Mouse (Mus musculus): ENCODE data around the gene Bora. TPM values are rescaled to one million over a fixed set of nuclear protein-coding genes. Genes with fewer than 3 reads are reported as not detected.
"Not testable (repeated sequence)": the region's sequence is repeated elsewhere in the genome, so short reads cannot be mapped to it uniquely, and the experiment has no call there.

Gene Bora
- total RNA-seq (2021), result 1 to 10 TPM; 1.6 to 1.7 TPM
- long read RNA-seq, experiment 1, result 0 reads
- long read RNA-seq, experiment 2, partial matches to known transcripts, result 0 of 3 reads
- long read RNA-seq, experiment 2, other reads (novel, unspliced or antisense), result 1 of 3 reads

- peak; percentile 88 to 95 for DNase-seq (ENCODE audit: low spot score in 2 of 2)
These were observed at the start of gene Bora, which contains the start of gene Mzt1 for GRCm38 (mm10) chr14:99046031-99046781. TSS of gene Bora (plus strand) at chr14:99046222. TSS of gene Mzt1 (minus strand) at chr14:99046134.

GRCm38 (mm10) chr14:99010224-99010919 lies 35.6 kb upstream of the Bora start:
- DNase-seq (ENCODE audit: low spot score in 2 of 2), result no peak

DNA sequence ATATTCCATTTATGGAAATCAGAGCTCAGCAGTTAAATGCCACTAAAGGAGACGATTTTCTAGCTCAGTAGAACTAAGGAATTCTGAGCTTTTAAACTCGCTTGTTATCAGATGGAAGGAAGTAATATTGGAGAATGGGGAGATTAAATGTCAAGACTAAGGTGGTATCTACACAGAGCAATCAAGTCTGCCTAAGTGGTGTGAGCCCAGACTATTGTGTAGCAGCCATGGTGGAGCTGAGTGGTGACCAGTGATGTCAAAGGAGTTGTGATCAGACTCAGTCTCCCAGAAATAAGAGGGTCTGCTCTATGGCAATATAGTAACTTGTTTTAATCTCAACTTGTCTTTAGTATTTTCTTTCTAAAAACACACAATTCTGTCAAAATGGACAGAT lies 35.1 kb upstream of the Bora start:
- DNase-seq (ENCODE audit: low spot score in 2 of 2), result no peak

GRCm38 (mm10) chr14:99018691-99019090 lies 27.3 kb upstream of the Bora start:
- no peak for DNase-seq (ENCODE audit: low spot score in 2 of 2)

DNA sequence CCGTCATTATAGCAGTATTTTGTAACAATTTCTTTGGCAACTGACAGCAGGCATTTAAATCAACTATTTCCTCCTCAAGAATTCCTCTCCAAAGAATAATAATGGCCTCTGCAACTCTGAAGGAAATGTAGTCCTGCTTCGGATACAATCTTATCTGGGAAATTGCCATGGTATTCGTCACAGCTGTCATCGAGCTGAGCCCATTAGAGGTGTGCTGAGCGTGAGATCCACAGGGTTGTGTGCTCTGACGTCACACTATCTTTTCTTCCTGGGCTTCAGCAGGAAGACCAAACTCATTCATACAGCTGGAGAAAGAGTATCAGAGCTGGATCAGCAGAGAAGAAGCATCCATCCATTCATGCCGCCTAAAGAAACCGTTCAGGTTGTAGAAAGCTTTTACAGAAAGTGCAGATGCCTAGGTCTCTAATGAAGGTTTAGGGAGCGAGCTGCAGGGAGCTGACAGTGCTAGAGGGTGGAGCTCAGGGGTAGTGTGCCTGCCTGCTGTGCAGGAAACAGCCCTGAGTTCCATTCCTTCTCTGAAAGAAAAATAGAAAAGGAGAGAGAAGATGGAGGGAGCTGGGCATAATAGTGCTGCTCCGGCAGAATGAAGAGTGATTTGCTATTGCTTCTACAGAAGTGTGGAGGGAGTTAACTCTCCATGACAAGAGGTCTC lies 26.8 kb upstream of the Bora start:
- no peak for DNase-seq (ENCODE audit: low spot score in 2 of 2)

DNA sequence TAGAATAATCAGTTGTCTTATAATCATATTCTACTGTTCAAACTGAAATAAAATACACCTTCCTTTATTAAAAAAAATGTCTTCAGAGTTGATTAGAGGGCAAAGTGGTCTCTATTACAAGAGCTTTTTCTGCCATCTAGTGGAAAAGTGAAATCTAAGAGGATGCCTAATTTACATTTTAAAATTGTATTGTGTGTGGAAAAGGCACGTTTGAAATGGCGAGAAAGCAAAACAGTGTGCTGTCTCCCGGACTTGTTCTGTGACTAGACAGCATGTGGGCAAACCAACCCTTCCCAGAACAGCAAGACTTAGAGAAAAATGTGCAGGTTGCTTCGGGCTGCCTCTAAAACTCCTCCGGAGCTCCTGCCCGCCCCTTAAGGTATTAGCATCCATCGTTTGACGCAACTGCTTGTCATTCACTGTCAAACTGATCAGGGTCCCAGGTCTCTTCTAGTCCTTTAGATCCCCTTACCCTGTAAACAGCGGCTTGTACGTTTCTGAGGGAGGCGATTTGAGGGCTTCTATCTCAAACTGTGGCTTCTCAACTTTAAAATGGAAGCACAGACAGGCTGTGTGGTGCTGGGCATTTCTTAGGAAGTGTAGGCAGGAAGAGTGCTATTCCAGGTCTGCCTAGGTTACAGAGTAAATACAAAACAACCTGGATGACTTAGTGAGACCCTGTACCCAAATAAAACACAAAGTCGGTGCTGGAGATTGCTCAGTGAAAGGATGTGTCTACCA lies 23.5 kb upstream of the Bora start:
- no peak for DNase-seq (ENCODE audit: low spot score in 2 of 2)

- DNase-seq (ENCODE audit: low spot score in 2 of 2), result no peak
These were observed 16.0 kb upstream of the Bora start for GRCm38 (mm10) chr14:99029987-99030386.

GRCm38 (mm10) chr14:99031337-99031873 lies 14.6 kb upstream of the Bora start:
- no peak for DNase-seq (ENCODE audit: low spot score in 2 of 2)

GRCm38 (mm10) chr14:99032596-99032995 lies 13.4 kb upstream of the Bora start:
- DNase-seq (ENCODE audit: low spot score in 2 of 2), result no peak

DNA sequence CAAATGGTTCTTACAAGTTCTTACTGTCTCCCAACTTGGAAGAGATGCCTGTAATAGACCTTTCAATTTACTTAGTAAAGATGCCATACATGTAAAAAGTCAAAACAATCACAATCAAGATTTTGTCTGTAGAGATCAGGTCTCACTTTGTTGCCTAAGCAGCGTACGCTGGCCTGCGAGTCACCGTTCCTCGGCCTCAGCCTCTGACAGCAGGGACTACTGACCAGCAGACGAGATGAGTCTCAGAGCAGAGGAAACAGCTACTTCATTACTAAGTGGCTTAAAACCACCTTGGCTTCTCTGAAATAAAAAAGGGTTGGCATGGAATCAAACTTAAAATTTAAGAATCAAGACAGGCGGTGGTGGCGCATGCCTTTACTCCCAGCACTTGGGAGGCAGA lies 11.2 kb upstream of the Bora start:
- DNase-seq (ENCODE audit: low spot score in 2 of 2), result not testable (repeated sequence)

- no peak for DNase-seq (ENCODE audit: low spot score in 2 of 2)
These were observed 10.0 kb upstream of the Bora start for GRCm38 (mm10) chr14:99036039-99036438.

GRCm38 (mm10) chr14:99037703-99038102 lies 8.3 kb upstream of the Bora start:
- no peak for DNase-seq (ENCODE audit: low spot score in 2 of 2)

DNA sequence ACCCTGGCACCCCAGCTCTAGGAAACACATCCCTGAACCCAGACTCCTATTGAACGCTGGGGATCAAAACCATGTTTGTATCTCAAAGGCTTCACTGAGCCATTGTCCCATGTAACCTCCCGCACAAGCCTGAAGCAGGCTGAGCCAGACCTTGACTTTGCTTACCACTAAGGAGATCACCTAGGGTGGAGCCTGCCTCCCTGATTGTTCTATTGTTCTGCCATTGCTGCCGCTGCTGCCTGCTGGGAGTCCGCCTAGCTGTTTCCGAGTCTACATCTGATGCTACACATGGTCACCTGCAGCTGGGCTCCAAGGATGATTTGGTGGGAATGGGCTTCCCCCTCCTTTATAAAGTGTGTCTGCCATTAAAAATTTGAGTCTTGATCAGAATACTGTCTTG lies 6.7 kb upstream of the Bora start:
- not testable (repeated sequence) for DNase-seq (ENCODE audit: low spot score in 2 of 2)

DNA sequence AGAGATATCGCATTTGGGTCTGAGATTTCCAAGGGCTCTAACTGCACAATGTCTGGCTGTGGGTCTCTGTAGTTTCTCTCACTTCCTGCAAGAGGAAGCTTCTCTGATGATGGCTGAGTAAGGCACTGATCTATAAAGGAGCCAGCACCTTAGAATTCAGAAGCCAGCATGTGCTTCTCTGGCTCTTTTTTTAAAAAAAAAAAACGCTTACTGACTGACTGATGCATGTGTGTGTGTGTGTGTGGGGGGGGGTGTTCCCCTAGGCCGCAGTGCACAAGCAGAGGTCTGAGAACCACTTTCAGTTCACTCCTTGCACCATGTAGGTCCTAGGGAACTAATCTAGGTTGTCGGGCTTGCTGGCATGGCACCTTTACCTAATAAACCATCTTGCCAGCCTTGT lies 4.6 kb upstream of the Bora start:
- DNase-seq (ENCODE audit: low spot score in 2 of 2), result no peak

GRCm38 (mm10) chr14:99043499-99043898 lies 2.5 kb upstream of the Bora start:
- no peak for DNase-seq (ENCODE audit: low spot score in 2 of 2)

DNA sequence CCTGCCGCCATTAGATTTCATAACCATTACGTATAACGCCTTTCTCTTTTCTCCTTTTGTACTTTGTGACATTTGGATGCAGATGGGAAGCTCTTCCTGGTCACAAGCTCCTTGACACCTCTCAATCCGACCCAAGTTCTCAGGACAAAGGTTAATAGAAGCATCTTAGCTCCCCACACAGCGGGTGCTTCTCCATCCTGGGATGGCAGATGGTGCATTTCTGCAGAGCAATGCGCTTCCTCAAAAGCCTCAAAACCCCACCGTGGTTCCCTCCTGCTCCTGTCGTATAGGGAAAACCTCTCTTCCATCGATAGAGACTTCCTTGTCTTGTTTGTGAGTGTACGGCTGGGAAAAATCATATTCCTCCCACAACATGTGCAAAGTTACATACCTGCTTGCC lies 1.9 kb upstream of the Bora start:
- no peak for DNase-seq (ENCODE audit: low spot score in 2 of 2)

DNA sequence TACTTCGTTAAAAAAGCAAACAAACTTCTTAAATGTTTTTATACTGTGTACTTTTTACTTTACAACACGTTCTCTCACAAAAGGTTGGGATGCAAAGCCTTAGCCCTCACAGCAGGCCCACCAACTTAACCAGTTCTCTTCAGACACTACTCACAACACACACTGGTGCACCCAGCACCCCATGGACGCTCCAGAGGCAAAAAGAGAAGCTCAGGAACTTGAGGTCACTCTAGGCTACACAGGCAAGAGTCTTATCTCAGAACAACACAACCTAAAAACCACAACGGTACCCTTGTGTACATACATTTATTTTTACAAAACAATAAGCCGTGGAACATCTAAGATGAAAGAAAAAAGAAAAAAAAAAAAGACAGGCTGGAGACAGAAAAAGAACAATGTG lies 1.3 kb upstream of the Bora start:
- no peak for DNase-seq (ENCODE audit: low spot score in 2 of 2)

DNA sequence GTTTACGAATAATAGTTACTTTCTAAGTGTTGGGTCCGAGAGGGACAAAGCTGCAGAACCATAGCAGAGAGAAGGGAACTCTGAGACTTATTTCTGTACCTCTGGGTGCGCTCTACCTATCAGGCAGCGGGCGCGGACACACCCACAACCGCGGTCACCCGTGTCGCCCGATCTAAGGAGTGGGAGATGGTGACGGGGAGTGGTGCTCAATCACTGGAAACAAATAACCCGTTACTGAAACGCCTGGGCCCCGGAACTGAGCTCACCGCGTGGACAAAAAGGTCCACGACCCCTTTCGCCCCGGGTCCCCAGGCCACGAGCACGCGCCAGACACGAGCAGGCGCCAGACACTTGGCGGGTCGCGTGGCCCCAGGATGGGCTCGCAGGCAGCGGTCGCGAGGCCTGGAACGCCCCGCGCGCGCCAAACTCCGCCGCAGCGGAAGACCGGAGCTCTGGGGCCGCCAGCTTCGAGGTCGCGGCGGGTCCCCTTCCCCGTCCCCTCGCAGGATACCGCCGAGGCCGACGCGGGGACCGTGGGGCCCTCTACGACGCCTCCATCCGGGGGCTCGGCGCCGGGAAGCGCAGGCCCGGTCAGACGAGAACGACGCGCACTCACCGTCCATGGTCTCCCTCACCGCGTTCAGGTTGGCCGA lies 518 bp upstream of the Bora start:
- no peak for DNase-seq (ENCODE audit: low spot score in 2 of 2)

DNA sequence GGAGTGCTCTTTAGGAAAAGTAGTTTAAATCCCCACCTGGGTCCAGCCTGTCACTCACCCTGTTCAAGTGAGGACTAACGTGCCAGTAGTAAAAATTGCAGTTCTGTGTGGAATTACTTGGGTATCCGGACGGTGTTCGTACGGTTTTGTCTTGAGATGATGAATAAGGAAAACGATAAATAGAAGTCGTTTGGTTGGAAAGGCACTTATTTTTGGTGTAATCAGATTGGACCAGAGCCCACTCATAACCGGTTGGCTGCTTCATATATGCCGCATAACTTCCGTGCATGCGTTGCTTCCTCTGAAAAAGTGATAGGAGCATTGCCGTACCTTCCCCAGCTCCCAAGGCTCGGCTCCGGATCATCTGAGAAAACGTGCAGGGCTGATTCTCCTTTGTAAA lies 760 bp downstream of the Bora start:
- DNase-seq (ENCODE audit: low spot score in 2 of 2), result no peak

GRCm38 (mm10) chr14:99058959-99059586 lies 13.1 kb downstream of the Bora start:
- DNase-seq (ENCODE audit: low spot score in 2 of 2), result peak; percentile 26 to 44
